Mouse (Mus musculus): ENCODE results near the gene Hspb8.

The Hspb8 gene

DNA sequence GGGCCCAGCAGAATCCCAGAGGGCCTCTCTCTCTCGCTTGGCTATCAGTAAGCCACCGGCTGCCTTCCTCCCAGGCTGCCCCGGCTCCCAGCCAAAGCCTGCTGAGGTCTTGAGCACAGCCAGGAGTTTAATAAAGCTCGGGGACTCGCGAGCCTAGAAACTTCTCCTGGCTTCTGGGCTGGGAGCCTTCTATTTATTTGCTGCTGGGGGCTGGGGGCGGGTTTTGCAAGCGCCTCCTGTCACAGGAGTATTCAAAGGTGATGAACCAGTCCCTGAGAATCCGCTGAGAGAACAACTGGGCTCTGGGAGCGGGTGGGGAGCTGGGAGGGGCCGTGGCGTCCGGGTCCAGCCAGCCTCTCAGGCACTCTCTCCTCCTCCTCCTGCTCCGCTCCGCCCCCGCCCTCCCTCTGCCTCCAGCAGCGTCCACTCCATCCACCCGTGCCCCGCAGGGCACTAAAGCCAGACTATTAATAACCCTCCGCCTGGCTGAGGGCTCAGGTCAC, at the start of gene Hspb8:
Gene Hspb8, minus strand, starts transcription at position 166 of the 503 bp plus-strand sequence.
- DNase-seq (ENCODE audit: low read depth, low spot score) = peak; percentile 87

DNA sequence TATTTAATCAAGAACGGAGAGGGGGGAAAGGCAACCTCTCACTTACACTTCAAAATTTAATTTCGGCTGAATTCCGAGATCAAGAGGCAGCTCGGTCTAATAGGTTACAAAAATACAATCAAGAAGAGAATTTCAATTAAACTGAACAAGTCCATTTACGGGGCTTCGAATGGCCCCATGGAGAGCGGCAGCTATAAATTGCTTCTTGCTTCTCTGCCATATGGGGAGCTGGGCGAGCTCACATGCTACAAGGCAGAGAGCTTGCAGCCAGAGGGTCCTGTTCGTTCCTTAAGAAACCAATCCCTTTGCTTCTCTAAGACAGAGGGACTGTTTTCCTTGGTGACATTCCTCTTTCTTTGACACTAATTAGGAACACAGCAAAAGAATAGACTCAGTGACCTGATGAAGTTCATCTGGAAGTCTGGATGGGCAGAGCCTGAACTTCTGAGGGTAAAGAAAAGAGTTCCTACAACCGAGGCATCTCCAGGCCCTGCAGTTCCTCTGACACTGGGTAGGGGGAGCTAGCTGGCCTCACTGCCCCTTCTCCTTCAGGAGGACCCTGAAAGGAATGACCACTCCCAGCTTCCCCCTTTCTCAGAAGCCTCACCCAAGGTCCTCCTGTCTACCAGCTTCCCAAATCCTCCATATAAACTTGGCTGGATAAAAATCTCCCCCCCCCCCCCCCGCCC, 38.8 kb upstream of the Hspb8 start:
- DNase-seq (ENCODE audit: low read depth, low spot score) = no peak

DNA sequence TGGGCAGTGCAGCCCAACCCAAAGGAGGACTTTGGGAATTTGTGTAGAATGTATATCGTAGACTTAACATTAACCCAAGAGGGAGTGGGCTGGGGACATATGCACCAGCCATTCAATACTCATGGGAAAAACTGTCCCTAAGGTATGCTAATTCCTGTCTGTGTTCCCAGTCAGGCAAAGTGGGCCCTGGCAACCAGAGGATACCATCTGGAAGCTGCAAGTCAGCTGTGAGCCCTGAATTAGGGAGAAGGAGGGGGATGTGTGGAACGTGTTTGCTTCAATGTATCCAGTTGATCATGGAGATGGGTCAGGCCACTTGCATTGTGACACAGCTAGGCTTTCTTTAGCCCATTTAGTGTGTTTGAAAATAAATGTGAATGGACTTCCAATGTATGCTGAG, 37.3 kb upstream of the Hspb8 start:
- DNase-seq (ENCODE audit: low read depth, low spot score) = no peak

DNA sequence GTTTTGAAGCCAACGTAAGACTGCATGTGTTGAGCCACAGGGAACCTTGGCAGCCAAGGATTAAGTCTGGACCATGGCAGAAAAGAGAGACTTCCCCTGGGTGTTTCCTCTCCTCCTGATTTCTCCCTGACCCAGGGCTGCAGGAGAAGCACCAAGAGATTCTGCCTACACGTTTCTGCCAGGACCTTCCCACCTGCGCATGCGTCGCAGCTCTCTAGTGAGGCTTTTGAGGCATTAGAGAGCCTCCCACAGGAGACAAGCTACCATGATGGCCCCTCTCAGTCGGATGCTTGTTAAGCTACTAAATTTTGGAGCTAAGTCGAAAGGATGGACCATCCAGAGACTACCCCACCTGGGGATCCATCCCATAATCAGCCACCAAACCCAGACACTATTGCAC, 35.1 kb upstream of the Hspb8 start:
- no peak for DNase-seq (ENCODE audit: low read depth, low spot score)

DNA sequence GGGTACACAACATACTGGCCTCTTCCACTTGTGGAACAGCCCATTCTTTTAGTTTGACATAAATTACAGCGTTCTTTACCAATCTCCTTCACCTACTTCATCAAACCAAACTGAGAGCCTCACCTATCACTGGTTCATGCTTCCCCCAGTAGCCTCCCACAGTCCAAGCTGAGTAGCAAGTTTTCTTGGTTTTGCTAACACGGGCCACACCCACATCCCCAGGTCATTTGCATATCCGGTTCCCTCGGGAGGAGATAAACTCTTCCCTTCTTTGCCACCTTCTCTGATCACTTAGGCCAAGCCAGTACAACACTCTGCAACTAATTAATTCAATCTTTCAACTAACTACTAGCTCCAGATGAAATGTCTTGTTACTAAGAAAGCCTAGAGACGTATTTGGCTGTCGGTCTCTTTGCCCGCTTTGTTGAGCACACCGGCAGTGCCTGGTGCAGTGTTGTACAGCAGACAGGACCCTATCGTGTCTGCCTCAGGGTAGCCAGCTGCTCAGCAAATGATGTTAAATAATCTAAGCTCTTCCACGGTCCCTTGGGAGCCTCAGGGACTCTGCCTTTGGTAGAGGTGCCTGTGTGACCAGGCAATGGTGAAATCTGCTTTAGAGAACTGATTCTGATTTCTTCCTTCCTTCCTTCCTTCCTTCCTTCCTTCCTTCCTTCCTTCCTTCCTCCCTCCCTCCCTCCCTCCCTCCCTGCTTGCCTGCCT, 34.3 kb upstream of the Hspb8 start:
- no peak for DNase-seq (ENCODE audit: low read depth, low spot score)

DNA sequence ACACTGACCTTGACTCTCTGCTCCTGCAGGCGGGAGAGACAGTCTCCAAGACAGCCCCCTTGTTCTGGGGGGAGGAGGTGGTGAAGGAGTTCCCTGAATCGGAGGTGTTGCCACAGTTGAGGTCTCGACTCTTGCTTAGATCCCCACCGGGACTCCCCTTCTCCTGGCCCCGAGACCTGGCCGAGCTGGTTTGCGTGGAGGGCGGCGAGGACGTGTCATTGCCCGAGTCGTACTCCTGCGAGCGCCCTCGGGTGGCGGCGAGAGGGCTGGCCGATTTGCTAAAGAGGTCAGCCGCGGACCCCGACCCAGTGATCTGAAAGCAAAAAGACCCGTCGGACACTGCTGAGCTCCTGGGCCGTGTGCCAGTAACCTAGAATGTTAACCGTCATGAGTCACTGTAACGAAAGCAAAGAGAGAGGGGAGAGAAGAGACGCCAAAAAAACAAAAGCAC, 30.8 kb upstream of the Hspb8 start:
- DNase-seq (ENCODE audit: low read depth, low spot score) = peak; percentile 81

DNA sequence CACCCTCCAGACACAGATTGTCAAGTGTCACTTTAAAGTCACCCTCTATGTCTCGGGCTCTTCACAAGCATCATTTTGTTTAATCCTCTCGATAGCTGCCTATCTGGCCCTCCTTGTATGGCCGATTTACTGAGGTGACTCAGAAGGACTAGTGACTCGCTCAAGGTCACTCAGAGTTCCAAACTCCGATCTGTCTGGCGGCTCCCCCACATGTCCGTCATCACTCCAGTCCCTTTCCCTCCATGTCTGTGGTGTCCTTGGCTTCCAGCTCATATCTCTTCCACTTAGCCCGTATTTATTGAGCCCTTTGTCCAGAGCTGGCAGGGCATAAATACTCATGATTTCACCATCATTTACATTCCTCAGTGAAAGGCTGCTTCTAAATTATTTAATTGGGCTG, 28.2 kb upstream of the Hspb8 start:
- DNase-seq (ENCODE audit: low read depth, low spot score) = peak; percentile 60

DNA sequence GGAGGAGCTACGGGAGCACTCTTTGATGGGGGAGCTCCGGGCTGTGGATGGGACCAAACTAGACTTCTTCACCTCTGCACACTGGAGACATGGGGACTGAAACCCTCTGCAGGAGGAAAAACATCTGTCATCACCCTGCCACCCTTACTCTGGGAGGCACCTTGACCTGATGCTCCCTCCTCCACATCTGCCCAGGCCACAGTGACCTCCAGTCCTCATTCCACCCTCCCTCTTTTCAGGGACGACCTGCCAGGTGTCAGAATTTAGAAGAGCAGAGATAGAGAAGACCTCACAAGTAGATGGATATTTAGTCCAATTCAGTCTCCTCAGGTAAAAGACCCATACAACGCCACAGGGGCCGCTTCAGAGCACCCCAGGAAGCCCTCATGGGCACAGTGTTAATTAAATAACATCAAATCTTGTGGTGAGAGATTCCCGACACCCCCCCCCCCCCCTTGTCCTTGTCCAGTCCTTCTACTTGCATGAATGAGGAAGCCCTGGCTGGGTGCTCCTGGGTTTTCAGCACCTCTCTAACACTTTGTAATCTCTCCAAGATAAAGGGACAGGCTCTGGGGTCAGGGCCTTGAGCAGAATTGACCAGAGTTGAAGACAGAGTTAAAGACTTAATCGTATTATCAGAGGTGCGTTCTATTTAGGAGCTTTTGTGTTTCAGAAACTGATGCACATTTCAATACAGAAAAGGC, 27.0 kb upstream of the Hspb8 start:
- DNase-seq (ENCODE audit: low read depth, low spot score) = no peak

DNA sequence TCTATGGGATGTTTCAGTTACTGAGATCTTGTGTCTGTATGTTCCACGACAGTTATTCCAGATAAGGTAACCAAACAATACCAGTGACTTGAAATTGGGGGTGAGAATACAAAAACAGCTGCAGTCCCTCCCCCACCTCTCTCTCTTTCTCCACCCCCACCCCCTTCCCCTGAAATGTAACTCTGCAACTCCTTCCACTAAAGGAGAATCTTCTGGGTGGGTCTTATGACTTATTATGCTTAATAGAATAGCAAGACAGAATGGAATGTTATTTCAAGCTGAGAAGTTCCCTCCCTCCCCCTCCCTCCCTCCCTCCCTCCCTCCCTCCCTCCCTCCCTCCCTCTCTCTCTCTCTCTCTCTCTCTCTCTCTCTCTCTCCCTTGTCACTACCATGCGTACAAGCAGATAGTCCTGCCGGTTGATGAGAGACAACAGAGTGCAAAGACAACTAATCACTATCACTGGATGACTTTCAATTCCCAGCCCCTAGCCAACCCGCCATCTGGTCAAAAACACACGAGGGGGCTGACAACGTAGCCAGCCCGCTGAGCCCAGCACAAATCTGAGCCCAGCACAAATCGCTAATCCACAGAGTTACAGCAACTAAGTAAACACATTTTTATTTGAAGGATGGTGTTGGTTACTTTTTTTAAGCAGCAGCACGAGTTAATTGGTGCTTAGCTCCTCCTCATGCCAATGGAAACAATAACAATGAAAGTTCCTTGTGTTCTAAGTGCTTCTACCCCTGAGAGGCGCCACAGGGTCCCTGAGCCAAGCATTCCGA, 25.9 kb upstream of the Hspb8 start:
- DNase-seq (ENCODE audit: low read depth, low spot score) = no peak

DNA sequence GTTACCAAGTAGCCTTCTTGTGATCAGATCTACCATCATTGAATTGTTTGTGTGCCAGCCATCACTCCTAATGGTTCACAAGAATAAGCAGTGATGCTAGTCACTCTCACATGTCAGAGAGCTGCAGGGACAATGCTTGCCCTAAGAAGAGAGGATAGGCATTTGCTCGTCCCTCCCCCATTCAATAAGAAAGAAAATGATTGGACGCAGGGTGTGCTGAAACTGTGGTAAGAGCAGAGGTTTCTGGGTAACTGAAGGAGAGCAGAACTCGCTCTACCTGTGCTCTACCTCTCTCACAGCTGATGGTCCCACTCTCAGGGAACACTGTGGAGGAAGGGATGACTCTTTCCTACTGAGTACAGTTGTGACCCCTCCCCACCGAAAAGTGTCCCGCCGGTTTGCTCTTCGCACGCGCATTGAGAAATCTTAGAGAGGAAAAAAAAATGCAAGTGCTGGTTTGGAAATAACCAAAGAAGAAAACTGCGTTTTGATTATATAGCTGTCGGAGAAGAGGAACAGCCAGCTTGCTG, 25.2 kb upstream of the Hspb8 start:
- no peak for DNase-seq (ENCODE audit: low read depth, low spot score)

DNA sequence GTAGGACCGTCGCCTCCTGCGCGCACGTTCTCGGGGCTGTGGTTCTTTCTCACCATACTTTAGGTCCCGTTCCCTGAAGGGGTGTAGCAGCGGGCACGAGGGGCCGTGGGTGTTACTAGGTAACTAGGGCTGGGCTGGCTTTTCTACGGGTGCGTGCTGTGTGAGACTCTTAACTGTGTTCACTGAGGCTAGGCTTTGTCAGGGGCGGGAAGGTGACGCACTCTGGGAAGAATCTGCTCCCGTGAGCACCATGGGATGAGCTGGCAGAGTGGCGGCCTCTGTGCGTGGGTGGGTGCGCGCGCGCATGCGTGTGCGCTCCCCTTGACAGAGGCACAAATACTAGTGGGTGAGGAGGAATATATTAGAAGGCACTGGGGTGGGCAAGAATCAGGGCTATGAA, 23.9 kb upstream of the Hspb8 start:
- peak; percentile 88 for DNase-seq (ENCODE audit: low read depth, low spot score)

DNA sequence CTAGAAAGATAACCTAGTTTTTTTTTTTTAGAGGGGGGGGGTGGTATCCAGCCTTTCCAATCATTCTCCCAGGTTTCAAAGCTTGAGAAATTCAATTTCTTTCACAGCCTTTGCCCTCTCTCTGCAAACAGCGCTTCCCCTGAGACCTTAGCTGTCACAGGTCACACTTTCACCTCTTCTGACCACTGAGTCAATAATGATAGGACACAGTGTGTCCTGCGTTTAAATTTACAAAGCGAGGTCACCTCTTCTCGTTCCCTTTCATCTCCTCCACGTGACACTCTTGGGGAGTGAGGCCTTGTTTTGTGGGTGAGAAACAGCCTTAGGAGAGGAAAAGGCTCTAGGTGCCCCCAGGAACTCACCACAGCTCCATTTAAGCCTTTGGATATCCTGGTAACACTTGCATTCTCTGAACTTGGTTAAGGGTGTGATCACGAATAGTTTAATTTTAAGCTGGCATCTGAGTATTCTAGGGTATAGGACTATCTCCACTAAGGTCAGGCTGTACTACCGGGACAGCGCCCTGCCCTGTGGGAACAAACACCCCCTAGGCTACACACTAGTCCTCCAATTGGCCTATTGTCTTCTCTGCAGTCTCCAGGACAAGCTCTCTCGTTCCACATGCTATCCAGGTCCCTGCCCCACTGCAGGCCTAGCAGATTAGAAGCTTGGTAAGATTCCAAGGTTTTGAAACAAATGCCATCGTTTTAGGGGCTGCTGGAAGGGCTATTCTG, 23.1 kb upstream of the Hspb8 start:
- DNase-seq (ENCODE audit: low read depth, low spot score) = peak; percentile 34

DNA sequence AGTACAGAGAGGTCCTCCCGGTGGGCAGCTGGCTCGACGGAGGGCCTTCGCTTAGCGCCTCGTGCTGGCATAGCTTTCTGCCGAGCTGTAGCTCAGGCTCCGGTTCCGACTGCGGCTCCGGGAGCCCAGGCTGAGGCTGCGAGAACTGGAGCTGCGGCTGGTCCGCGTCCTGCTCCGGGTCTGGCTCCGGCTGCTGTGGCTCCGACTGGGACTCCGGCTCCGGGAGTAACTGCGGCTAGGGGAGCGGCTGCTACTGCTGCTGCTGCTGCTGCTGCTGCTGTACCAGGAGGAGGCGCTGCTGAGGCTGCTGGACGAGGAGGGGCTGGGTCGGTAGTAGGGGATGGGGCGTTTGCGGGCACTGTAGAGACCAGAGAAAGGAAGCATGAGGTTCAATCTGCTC, 21.9 kb upstream of the Hspb8 start:
- no peak for DNase-seq (ENCODE audit: low read depth, low spot score)

DNA sequence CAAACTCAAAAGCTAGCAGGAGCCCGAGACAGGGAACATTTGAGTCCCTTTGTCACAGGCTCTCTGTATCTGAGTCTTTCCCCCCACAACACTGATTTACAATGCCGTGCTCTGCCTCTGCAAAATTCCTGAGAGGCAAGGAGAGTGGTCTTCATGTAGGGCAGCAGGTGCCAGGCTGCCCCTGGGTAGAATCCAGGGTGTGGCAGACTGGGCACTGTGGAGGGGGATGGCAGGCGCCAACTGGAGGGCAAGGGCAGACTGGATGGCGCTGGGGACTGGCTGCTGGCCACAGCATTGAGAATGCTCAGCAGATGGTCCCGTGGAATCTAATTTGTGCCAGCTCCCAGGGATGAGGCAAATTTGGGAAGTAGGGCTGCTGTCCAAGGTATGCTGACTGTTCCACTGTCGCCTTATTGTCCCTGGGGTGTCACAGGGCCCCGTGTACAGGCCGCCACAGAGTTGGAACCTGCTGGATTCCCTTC, 20.8 kb upstream of the Hspb8 start:
- no peak for DNase-seq (ENCODE audit: low read depth, low spot score)

DNA sequence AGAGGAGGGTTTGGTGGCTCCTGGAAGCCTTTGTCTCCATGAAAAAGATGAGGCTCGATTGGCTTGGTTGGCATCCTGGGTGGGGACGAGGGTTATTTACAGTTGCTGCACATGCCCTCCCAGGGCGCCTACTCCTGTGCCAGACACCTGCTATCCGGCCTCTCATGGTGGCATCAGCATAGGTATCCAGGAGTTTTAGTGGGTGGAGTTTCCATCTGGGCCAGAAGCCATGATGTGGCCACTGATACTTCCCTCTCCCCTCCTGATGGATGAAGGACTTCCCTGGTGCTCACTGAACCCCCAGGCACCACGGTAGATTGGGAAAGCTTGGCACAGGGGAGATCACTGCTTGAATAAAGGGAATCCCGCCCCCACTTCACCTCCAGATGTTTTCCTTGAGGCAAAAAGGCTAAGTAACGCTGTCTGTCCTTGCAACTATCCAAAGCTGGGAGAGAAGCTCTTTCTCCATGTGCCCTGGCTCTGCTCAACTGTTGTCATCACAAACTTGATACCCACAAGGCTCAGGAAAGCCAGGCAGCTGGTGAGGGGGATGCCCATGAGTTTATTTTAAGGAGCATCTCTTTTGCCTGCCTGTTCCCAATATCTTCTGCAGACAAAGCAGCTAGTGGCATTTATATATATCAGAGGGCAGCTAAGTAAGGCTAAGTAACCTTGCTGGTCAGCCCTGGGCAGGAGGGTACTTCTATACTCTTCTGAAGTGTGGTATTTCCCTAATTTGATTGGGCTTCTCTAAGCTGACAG, 20.2 kb upstream of the Hspb8 start:
- DNase-seq (ENCODE audit: low read depth, low spot score) = no peak

DNA sequence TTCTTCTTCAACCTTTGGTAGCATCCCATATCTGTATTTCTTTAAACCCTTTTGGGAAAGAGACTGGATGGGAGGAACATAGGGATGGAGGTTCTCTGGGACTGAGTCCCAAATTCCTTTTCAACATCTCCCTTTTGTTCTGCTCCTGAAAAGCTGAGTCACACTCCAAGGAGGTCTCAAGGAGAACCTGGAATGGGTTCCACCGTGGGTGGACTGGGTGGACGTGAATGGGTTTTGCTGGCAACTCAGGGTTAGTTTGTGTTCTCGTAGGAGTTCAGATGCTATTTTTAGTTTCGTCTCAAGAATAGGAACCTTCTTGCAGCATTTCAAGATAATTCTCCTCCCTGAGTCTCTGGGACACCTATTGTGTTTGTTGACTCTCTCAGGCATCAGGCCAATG, 17.6 kb upstream of the Hspb8 start:
- peak; percentile 81 for DNase-seq (ENCODE audit: low read depth, low spot score)

DNA sequence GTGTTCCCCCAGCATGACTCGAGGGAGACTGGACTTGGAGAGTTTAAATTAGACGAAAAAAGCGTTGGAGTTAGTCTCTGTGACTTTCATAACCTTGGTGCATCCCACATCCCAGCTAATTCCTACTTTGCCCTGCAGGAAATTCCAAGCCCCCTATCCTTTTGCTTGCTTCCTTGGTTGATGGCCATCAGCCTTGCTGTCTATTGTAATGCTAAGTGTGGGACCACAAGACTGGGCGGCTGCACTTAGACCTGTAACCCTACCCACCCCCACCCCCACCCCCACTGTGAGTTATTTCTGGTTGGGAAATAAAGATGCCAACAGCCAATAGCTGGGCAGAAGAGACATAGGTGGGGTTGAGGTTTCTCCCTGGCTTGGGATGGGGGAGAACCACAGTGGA, 15.7 kb upstream of the Hspb8 start:
- no peak for DNase-seq (ENCODE audit: low read depth, low spot score)

DNA sequence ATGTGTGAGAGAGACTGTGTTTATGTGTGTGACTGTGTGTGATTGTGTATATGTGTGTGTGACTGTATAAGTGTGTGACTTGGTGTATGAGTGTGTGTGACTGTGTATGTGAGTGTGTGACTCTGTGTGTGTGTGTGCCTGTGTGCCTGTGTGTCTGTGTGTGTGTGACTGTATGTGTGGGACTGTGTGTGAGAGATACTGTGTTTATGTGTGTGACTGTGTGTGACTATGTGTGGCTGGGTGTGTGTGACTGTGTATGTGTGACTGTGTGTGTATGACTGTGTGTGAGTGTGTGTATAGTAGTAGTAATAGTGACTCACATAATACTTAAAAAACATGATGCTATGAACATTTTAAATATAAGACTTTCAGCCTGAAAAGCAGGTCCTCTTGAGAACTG, 13.5 kb upstream of the Hspb8 start:
- no peak for DNase-seq (ENCODE audit: low read depth, low spot score)

DNA sequence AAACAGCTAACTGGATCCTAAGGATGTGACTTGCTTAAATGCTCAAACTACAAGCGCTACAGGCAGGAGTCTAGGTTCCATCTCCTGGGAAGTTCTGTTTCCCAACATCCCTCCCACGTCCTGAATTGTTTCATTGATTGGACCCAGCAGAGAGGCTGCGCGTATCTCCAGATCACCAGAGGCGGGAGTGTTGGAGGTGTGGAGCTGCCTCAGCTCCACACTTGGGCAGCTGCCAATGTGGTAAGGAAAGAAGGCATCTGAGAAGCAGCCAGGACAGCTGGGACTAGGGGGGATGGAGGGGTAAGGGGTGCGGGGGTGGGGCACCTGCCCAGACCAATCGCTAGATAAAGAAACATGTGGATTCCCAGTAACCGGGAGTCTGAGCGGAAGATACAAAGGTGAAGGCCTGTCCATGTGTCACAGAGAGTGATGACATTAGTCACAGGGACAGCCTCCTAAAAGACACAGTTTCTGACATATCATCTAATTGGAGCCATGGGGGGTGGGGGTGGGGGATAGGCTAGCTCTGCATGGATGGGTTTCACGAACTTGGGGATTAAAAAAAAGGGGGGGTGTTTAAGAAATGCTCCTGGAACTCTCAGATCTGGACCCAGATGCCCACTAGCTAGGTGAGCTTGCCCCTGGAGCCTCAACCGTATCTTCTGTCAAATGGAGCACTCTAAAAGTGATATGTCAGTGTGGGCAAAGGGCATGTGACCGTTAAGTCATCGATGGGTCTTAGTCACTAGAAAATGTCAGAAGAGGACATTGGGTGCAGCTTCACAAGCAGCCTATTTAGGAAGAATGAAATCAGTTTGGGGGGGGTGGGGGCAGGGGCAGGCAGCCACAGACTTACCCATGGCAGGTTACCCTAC, 12.5 kb upstream of the Hspb8 start:
- no peak for DNase-seq (ENCODE audit: low read depth, low spot score)
